Mouse (Mus musculus): ENCODE measurements at regions not wholly inside any gene's neighbourhood (a gene's known extent, or its start where the extent isn't known, plus 50 kb on each side); places are given as distances from the start of the nearest gene placed in this dataset.

DNA sequence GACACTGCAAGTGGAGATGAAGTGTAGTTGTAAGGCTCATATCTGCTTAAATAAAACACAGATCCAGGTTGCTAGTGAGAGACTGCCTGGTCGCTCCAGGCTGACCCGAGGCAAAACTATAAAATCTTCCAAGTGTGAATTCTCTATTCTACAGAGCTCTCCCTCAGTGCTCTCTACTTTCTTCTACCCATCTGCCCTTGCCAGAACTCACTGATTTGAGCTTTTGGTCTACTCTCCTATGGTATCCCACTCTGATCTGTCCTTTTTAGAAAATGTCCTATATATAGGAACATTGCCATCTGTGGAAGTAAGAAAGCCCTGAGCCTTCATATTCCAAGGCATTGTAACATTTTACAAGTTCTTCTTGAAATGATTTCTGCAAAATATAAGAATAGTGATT, 518.3 kb downstream of the Galc start:
- WGBS = 73% methylated on average over 2 of the region's 2 CpGs
- H3K4me3 ChIP-seq = no peak overlapping the region
- ATAC-seq (replicated peaks) = no peak
- no peak overlapping the region for H3K9ac ChIP-seq (replicated peaks)
- no peaks in the 10 kb centered on the region for H3K4me1 ChIP-seq
- no peak overlapping the region for H3K27ac ChIP-seq (replicated peaks)
- H3K9me3 ChIP-seq = no peaks in the 10 kb centered on the region
- H3K36me3 ChIP-seq = no peaks in the 10 kb centered on the region
- H3K4me2 ChIP-seq (replicated peaks) = no peak overlapping the region
- no peaks in the 10 kb centered on the region for H3K27me3 ChIP-seq

GRCm38 (mm10) chr12:97732078-97732580, 527.1 kb downstream of the Galc start:
- no peaks in the 10 kb centered on the region for H3K36me3 ChIP-seq
- H3K27me3 ChIP-seq = no peaks in the 10 kb centered on the region
- ATAC-seq (replicated peaks) = no peak
- H3K4me2 ChIP-seq (replicated peaks) = no peak overlapping the region
- H3K4me1 ChIP-seq = no peaks in the 10 kb centered on the region
- H3K4me3 ChIP-seq = no peak overlapping the region
- WGBS = 51% methylated on average over 6 of the region's 6 CpGs
- H3K9me3 ChIP-seq = no peaks in the 10 kb centered on the region
- H3K27ac ChIP-seq (replicated peaks) = no peak overlapping the region
- H3K9ac ChIP-seq (replicated peaks) = no peak overlapping the region

GRCm38 (mm10) chr12:97720554-97720953, 538.7 kb downstream of the Galc start:
- Histone ChIP-seq H3K4me3 (no peak overlapping the region), H3K27ac (replicated peaks) (no peak overlapping the region), H3K9ac (replicated peaks) (no peak overlapping the region), H3K9me3 (no peaks in the 10 kb centered on the region), H3K4me2 (replicated peaks) (no peak overlapping the region), H3K27me3 (no peaks in the 10 kb centered on the region), H3K36me3 (no peaks in the 10 kb centered on the region), H3K4me1 (no peaks in the 10 kb centered on the region)
- ATAC-seq (replicated peaks) = no peak
- WGBS = 77% methylated on average over 3 of the region's 3 CpGs

DNA sequence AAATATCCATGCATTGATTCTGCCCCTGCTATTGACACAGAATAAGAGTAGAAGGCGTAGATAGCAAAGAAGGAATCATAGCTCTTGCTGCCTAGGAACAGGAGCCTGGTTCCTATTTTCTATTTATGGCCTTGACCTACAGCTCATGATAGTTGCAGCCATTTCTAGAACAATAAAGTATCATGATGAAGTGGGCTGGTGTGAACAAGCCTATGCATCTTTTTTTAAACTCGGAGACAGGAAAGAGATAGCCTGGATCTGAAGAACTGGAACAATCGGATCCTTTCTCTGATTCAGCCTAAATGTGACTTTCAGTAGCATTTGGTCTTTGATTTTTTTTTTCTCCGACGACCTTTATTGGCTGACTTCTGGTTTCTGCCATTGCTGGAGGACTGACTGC, 541.4 kb downstream of the Galc start:
- ATAC-seq (replicated peaks) = no peak
- 89% methylated on average over 5 of the region's 5 CpGs for WGBS
- no peak overlapping the region for H3K27ac ChIP-seq (replicated peaks)

More for the DNA sequence above, 541.4 kb downstream of the Galc start:
- H3K4me1 ChIP-seq = no peaks in the 10 kb centered on the region
- H3K27me3 ChIP-seq = no peaks in the 10 kb centered on the region
- no peaks in the 10 kb centered on the region for H3K9me3 ChIP-seq
- H3K9ac ChIP-seq (replicated peaks) = no peak overlapping the region
- no peak overlapping the region for H3K4me2 ChIP-seq (replicated peaks)
- H3K4me3 ChIP-seq = no peak overlapping the region
- no peaks in the 10 kb centered on the region for H3K36me3 ChIP-seq

All from forebrain, embryonic 15.5 days (tissue).